Mouse (Mus musculus): ENCODE results near the gene Gpatch8.

The Gpatch8 gene

GRCm38 (mm10) chr11:102434816-102435705 is 121.1 kb downstream of the Gpatch8 start:
- DNase-seq (ENCODE audit: low spot score in 2 of 2), result no peak

GRCm38 (mm10) chr11:102434406-102434805 is 121.8 kb downstream of the Gpatch8 start:
- DNase-seq (ENCODE audit: low spot score in 2 of 2), result peak; percentile 73 to 76

- no peak for DNase-seq (ENCODE audit: low spot score in 2 of 2)
Measured at GRCm38 (mm10) chr11:102433866-102434265, 122.3 kb downstream of the Gpatch8 start.

- DNase-seq (ENCODE audit: low spot score in 2 of 2), result no peak
Measured at GRCm38 (mm10) chr11:102432896-102433295, 123.3 kb downstream of the Gpatch8 start.

GRCm38 (mm10) chr11:102432115-102432843 is 123.9 kb downstream of the Gpatch8 start:
- DNase-seq (ENCODE audit: low spot score in 2 of 2), result peak; percentile 88 to 89

GRCm38 (mm10) chr11:102431728-102432114 is 124.5 kb downstream of the Gpatch8 start:
- no peak for DNase-seq (ENCODE audit: low spot score in 2 of 2)

GRCm38 (mm10) chr11:102431018-102431645 is 125.1 kb downstream of the Gpatch8 start:
- peak; percentile 77 to 81 for DNase-seq (ENCODE audit: low spot score in 2 of 2)

GRCm38 (mm10) chr11:102430121-102431017 is 125.8 kb downstream of the Gpatch8 start, which contains the start of gene Grn:
Gene Grn (plus strand): TSS chr11:102430315.
- DNase-seq (ENCODE audit: low spot score in 2 of 2), result peak; percentile 79 to 86

GRCm38 (mm10) chr11:102429551-102429950 is 126.6 kb downstream of the Gpatch8 start:
- DNase-seq (ENCODE audit: low spot score in 2 of 2), result no peak

- no peak for DNase-seq (ENCODE audit: low spot score in 2 of 2)
Measured at GRCm38 (mm10) chr11:102428981-102429540, 127.1 kb downstream of the Gpatch8 start.
